14 mouse cellular contexts compared by ENCODE assay signal in the genomic region with DNA sequence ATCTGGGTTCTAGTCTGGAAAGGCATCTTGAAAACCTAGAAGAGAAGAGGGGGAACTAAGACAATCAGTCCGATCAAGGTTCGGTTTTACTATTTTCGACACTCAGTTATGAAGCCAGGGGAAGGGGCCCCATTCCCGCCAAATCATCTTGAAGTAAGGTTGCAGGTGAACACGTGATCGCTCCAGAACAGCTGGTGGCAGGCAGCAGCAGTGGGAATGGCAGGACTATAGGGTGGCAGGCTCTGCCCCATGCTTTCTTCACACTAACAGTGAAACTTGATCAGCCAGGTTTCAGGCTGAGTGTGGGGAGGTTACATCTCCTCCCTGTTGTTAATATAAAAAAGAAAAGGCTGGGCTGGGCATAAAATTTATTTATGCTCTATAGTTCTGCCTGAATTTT.
"Had no signal": no experiment of that assay in that cellular context is flagged by ENCODE, and none has a peak within 500 bp of the region (broad histone marks: within the 10 kb centered on the region; RNA-seq: fewer than 3 reads in every experiment).

No protein-coding gene starts in this region.

- DNase-seq: lung, adult 18-20 months; lung, embryonic 14.5 days; lung, postnatal 10 days; lung, postnatal 4 days; right cerebral cortex, postnatal 14 days; thymus, adult 18-20 months; thymus, postnatal 14 days; thymus, postnatal 36 days had no signal

- ATAC-seq: midbrain, embryonic 13.5 days; midbrain, embryonic 15.5 days had no signal

- H3K36me3 ChIP-seq: midbrain, embryonic 13.5 days; midbrain, embryonic 15.5 days; neural tube, embryonic 12.5 days; stomach, embryonic 15.5 days had no signal

- H3K4me3 ChIP-seq: midbrain, embryonic 13.5 days; midbrain, embryonic 15.5 days; neural tube, embryonic 12.5 days; stomach, embryonic 15.5 days had no signal

- H3K4me1 ChIP-seq: midbrain, embryonic 13.5 days; midbrain, embryonic 15.5 days; neural tube, embryonic 12.5 days; stomach, embryonic 15.5 days had no signal

- H3K27ac ChIP-seq: midbrain, embryonic 13.5 days; midbrain, embryonic 15.5 days; neural tube, embryonic 12.5 days; stomach, embryonic 15.5 days; stomach, postnatal 0 days had no signal

- H3K9ac ChIP-seq: lung, embryonic 14.5 days; midbrain, embryonic 13.5 days; midbrain, embryonic 15.5 days; neural tube, embryonic 12.5 days; stomach, embryonic 15.5 days had no signal

- H3K4me2 ChIP-seq: lung, embryonic 14.5 days; midbrain, embryonic 11.5 days; midbrain, embryonic 13.5 days; midbrain, embryonic 15.5 days; neural tube, embryonic 12.5 days; stomach, embryonic 15.5 days had no signal

- H3K9me3 ChIP-seq: midbrain, embryonic 13.5 days; midbrain, embryonic 15.5 days; neural tube, embryonic 12.5 days; stomach, embryonic 15.5 days had no signal

- H3K27me3 ChIP-seq: midbrain, embryonic 13.5 days; midbrain, embryonic 15.5 days; neural tube, embryonic 12.5 days; stomach, embryonic 15.5 days had no signal
